Comparison of ENCODE assay signal across 19 mouse cellular contexts in genomic region chr6:96677813-96678212, GRCm38 (mm10).
"Had no signal": no experiment of that assay in that cellular context is flagged by ENCODE, and none has a peak within 500 bp of the region (broad histone marks: within the 10 kb centered on the region; RNA-seq: fewer than 3 reads in every experiment).

No protein-coding gene starts in this region.

- H3K4me3 ChIP-seq: limb, embryonic 12.5 days; limb, embryonic 15.5 days; megakaryocyte, embryonic 14.5 days had no signal

- H3K9me3 ChIP-seq: limb, embryonic 12.5 days; limb, embryonic 15.5 days; megakaryocyte, embryonic 14.5 days had no signal

- H3K27ac ChIP-seq: limb, embryonic 12.5 days; limb, embryonic 15.5 days; liver, embryonic 14.5 days; stomach, postnatal 0 days had no signal

- ATAC-seq: inflammation-experienced regulatory T-cells, adult 6 months; intestine, embryonic 16.5 days; liver, postnatal 0 days had no signal

- H3K4me2 ChIP-seq: limb, embryonic 12.5 days; limb, embryonic 15.5 days; liver, embryonic 11.5 days; midbrain, embryonic 11.5 days had no signal

- H3K36me3 ChIP-seq: limb, embryonic 12.5 days; limb, embryonic 15.5 days had no signal

- H3K9ac ChIP-seq: limb, embryonic 12.5 days; limb, embryonic 15.5 days; liver, embryonic 14.5 days; liver, postnatal 0 days had no signal

- DNase-seq: kidney, adult 18-20 months; kidney, postnatal 10 days; kidney, postnatal 36 days; left cerebral cortex, postnatal 4 days; liver, postnatal 0 days; lung, postnatal 36 days; midbrain, embryonic 14.5 days; thymus, adult 2 months; thymus, postnatal 14 days; thymus, postnatal 4 days had no signal

- H3K4me1 ChIP-seq: limb, embryonic 12.5 days; limb, embryonic 15.5 days; megakaryocyte, embryonic 14.5 days had no signal

- H3K27me3 ChIP-seq: limb, embryonic 12.5 days; limb, embryonic 15.5 days; megakaryocyte, embryonic 14.5 days had no signal
